Mouse (Mus musculus) small intestine, adult 2 months (tissue): ENCODE measurements around the gene Gm14403.
"Not testable (repeated sequence)": the region's sequence is repeated elsewhere in the genome, so short reads cannot be mapped to it uniquely, and the experiment has no call there.

Experiments
- CTCF ChIP-seq: fragments of 200-500 bp; IDR thresholded peaks from 2 replicates; pipeline ENCODE4 v1.5.1; 2012; ENCODE audit warnings: low read depth, mild to moderate bottlenecking, control low read depth, inconsistent platforms, low read length, moderate library complexity, mixed read lengths; ENCODE audit not compliant: insufficient replicate concordance, insufficient read length; ENCODE audit errors: extremely low read depth
- POLR2A ChIP-seq: fragments of 200-500 bp; IDR thresholded peaks from 2 replicates; pipeline ENCODE4 v1.6.1; 2012; ENCODE audit warnings: low read depth, mild to moderate bottlenecking, control low read depth, inconsistent platforms, low read length, moderate library complexity

- TF ChIP-seq CTCF, POLR2A: not testable (repeated sequence)
Observed at GRCm38 (mm10) chr2:177511381-177511780, 13.4 kb downstream of the Gm14403 start.
